Mouse (Mus musculus): ENCODE data around the gene Npc1l1. TPM values are rescaled to one million over a fixed set of nuclear protein-coding genes. Genes with fewer than 3 reads are reported as not detected.
"Not testable (repeated sequence)": the region's sequence is repeated elsewhere in the genome, so short reads cannot be mapped to it uniquely, and the experiment has no call there.

Npc1l1 gene
- polyA plus RNA-seq, 1 experiment, result not detected

DNA sequence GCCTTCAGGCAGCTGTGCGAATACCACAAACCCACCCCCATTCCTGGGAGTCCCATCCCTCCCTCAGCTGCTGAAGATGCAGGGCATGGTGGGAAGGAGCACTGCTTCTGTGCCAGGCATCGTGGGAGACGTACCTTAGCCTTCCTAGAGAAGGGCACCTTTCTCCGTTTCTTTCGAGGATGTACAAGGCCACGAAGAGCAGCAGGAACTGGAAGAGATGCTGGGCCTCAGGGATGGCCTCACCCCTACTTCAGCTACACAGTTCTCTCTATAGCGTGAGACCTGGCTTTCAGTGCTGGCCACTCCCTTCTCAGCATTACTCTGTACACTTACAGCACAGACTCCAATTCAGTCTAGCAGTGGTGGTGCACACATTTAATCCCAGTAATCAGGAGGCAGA, 29.5 kb upstream of the Npc1l1 start:
- no peaks in the 10 kb centered on the region for H3K9me3 ChIP-seq (ENCODE audit: control insufficient read depth, low read length)
- H3K36me3 ChIP-seq (ENCODE audit: control insufficient read depth), result peaks cover 74% of the 10 kb centered on the region
- H3K27me3 ChIP-seq (ENCODE audit: control insufficient read depth), result no peaks in the 10 kb centered on the region
- H3K4me1 ChIP-seq (ENCODE audit: control insufficient read depth), result peaks cover 6% of the 10 kb centered on the region
- TF ChIP-seq TAL1 (IDR thresholded peaks at IDR 0.05; ENCODE audit: low read length) (no peak), GATA1 (IDR thresholded peaks at IDR 0.05; ENCODE audit: low read length) (no peak)
- H3K4me3 ChIP-seq (replicated peaks), result no peak overlapping the region

DNA sequence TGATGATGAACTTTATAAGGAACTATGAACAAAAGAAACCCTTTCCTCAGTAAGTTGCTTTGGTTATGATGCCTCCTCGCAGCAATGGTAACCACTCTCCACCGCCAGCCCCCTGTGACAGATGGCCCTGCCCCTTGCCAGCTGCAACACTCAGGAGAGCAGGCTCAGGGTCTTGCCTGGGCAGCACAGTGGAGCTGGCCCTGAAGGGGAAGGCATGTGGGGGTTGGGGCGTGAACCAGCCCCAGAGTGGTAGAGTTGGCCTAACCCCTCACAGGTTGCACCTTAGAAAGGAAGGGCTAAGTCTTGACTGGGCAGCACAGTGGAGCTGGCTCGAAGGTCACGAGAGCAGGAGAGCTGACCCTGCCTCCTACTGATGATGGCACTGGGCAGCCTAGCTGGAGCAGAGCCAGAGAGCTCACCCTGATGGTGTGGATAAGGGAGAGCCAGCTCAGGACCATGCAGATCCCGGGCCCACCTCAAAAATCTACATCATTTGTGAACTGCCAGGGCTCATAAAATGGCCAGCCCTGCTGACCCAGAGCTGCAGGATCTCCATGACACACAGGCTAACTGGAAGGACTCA, 26.6 kb upstream of the Npc1l1 start:
- H3K4me1 ChIP-seq (ENCODE audit: control insufficient read depth), result peaks cover 6% of the 10 kb centered on the region
- TF ChIP-seq TAL1 (IDR thresholded peaks at IDR 0.05; ENCODE audit: low read length) (no peak), GATA1 (IDR thresholded peaks at IDR 0.05; ENCODE audit: low read length) (no peak)
- no peak overlapping the region for H3K4me3 ChIP-seq (replicated peaks)
- no peaks in the 10 kb centered on the region for H3K27me3 ChIP-seq (ENCODE audit: control insufficient read depth)
- H3K36me3 ChIP-seq (ENCODE audit: control insufficient read depth), result peaks cover 46% of the 10 kb centered on the region
- H3K9me3 ChIP-seq (ENCODE audit: control insufficient read depth, low read length), result no peaks in the 10 kb centered on the region

DNA sequence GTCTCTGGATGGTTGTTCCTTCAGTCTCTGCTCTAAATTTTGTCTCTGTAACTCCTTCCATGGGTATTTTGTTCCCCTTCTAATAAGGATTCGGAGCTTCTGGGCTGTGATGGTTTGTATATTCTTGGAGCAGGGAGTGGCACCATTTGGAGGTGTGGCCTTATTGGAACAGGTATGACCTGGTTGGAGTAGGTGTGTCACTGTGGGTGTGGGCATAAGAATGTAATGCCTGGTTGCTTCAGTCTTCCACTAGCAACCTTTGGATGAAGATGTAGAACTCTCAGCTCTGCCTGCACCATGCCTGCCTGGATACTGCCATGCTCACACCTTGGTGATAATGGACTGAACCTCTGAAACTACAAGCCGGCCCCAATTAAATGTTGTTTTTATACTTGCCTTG, 24.7 kb upstream of the Npc1l1 start:
- H3K27me3 ChIP-seq (ENCODE audit: control insufficient read depth); H3K4me1 ChIP-seq (ENCODE audit: control insufficient read depth); H3K4me3 ChIP-seq (replicated peaks); H3K9me3 ChIP-seq (ENCODE audit: control insufficient read depth, low read length): not testable (repeated sequence)
- peaks cover 26% of the 10 kb centered on the region for H3K36me3 ChIP-seq (ENCODE audit: control insufficient read depth)

DNA sequence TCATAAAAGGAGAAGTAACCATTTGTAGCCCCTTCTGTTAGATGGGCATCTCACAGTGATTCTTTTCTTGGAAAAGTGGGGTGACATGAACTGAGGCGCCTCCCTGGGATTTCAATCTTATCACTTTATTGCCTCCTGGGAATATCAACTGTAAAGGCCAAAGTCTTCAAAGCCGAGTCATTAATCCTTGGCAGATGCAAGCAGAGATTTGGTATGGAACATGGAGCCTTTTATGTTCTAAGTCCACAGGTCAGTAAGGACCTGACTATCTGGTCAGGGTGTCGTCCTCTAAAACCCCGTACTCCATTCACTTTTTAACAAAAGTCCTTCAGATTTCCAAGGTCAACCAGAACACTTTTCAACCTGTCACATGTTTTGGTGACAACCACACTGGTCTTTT, 22.9 kb upstream of the Npc1l1 start:
- TF ChIP-seq TAL1 (IDR thresholded peaks at IDR 0.05; ENCODE audit: low read length), result no peak
- Histone ChIP-seq H3K4me1 (ENCODE audit: control insufficient read depth) (peaks cover 6% of the 10 kb centered on the region), H3K27me3 (ENCODE audit: control insufficient read depth) (no peaks in the 10 kb centered on the region), H3K36me3 (ENCODE audit: control insufficient read depth) (peaks cover 9% of the 10 kb centered on the region), H3K4me3 (replicated peaks) (no peak overlapping the region), H3K9me3 (ENCODE audit: control insufficient read depth, low read length) (no peaks in the 10 kb centered on the region)

DNA sequence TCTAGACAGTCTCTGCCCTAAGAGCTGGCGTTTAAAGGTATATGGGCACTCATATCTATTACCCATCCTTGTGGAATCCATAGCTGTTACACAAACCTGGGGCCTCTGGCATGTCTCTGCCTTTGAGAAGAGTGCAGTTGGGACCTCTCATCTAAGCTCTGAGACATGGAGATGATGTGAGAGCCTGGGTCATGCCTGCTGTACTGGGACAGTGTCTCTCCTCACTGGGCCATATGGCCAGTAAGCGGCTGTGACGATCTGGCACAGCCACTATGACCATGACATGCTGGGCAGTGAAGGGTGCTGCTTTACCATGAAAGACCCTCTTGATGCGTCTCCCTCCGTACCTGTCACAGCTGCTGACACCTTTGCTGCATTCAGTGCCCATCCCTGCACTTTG, 22.3 kb upstream of the Npc1l1 start:
- Histone ChIP-seq H3K9me3 (ENCODE audit: control insufficient read depth, low read length) (no peaks in the 10 kb centered on the region), H3K36me3 (ENCODE audit: control insufficient read depth) (peaks cover 3% of the 10 kb centered on the region; the same call in 1 of the 2 replicates), H3K4me1 (ENCODE audit: control insufficient read depth) (peaks cover 6% of the 10 kb centered on the region), H3K4me3 (replicated peaks) (no peak overlapping the region), H3K27me3 (ENCODE audit: control insufficient read depth) (no peaks in the 10 kb centered on the region)
- TF ChIP-seq TAL1 (IDR thresholded peaks at IDR 0.05; ENCODE audit: low read length), result no peak
- no peak for TF ChIP-seq GATA1 (IDR thresholded peaks at IDR 0.05; ENCODE audit: low read length)

DNA sequence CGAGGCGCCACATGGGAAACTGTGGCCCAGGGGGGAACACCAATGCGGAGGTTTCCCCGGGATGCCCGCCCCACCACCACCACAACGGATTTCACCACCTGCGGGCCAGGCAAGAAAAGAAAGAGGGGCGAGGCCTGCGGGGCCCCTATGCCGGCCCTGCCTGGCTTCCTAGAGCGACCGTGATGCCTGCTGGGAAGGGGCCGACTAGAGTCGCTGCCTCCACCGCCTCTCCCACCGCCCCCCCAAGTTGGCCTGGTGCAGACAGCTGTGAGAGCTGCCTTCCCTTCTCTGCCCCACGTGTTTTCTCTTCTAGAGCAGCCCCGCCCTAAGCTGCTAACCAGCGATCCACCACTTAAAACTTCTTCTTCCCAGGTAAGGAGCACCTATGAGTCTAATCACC, 14.8 kb upstream of the Npc1l1 start:
- no peak overlapping the region for H3K4me3 ChIP-seq (replicated peaks)
- no peaks in the 10 kb centered on the region for H3K27me3 ChIP-seq (ENCODE audit: control insufficient read depth)
- no peak for TF ChIP-seq GATA1 (IDR thresholded peaks at IDR 0.05; ENCODE audit: low read length)
- no peak for TF ChIP-seq TAL1 (IDR thresholded peaks at IDR 0.05; ENCODE audit: low read length)
- no peaks in the 10 kb centered on the region for H3K4me1 ChIP-seq (ENCODE audit: control insufficient read depth)
- no peaks in the 10 kb centered on the region for H3K36me3 ChIP-seq (ENCODE audit: control insufficient read depth)
- H3K9me3 ChIP-seq (ENCODE audit: control insufficient read depth, low read length), result peaks cover 5% of the 10 kb centered on the region; the same call in 1 of the 2 replicates

DNA sequence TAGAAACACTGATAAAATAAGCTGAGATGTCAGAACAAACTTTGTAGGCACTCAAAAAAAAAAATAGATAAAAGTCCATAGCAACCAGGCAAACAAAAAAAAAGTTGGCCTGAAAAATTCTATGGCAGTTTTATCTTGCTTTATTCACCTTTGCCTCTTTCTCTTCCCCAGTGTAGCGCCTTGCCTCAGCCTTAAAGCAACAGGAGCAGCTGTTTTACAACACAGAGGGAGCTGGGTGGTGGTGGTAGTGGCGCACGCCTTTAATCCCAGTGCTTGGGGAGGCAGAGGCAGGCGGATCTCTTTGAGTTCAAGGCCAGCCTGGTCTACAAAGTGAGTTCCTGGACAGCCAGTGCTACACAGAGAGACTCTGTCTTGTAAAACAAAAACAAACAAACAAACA, 3.1 kb upstream of the Npc1l1 start:
- H3K4me3 ChIP-seq (replicated peaks), result no peak overlapping the region
- no peaks in the 10 kb centered on the region for H3K4me1 ChIP-seq (ENCODE audit: control insufficient read depth)
- H3K27me3 ChIP-seq (ENCODE audit: control insufficient read depth), result no peaks in the 10 kb centered on the region; the same call in 1 of the 2 replicates
- H3K36me3 ChIP-seq (ENCODE audit: control insufficient read depth), result no peaks in the 10 kb centered on the region
- peaks cover 28% of the 10 kb centered on the region for H3K9me3 ChIP-seq (ENCODE audit: control insufficient read depth, low read length)
- TF ChIP-seq TAL1 (IDR thresholded peaks at IDR 0.05; ENCODE audit: low read length), result no peak
- no peak for TF ChIP-seq GATA1 (IDR thresholded peaks at IDR 0.05; ENCODE audit: low read length)

DNA sequence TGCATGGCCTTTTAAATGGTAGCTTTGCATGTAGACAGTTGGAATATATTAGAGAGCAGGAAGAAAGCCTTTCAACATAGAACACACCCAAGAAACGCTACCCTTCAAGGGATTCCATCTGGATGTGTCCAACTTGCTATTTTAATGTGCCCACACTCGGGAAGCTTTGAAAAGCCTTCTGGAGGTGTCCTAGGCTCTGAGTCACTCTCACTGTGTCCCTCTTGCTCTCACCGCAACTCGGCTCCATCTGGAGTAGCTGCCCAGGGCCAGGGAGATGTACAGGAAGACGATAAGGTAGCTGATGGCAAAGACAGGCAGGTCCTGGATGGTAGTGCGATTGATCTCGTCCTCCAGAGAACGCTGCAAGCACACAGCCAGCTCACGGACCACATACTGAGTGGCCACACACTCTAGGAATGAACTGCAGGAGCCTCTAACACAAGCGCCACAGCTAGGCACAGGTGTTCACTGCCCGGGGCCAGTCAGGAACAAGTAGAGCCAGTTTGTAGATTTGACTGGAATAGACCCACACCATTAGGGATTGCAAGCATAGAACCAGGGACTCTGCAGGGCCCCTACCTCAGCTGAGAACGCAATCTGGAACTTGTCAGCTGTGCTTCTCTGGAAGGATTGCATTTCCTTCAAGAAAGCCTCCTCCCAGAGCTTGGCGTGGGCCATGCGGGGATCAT, 5.3 kb downstream of the Npc1l1 start:
- Histone ChIP-seq H3K36me3 (ENCODE audit: control insufficient read depth) (no peaks in the 10 kb centered on the region), H3K27me3 (ENCODE audit: control insufficient read depth) (no peaks in the 10 kb centered on the region), H3K9me3 (ENCODE audit: control insufficient read depth, low read length) (no peaks in the 10 kb centered on the region), H3K4me3 (replicated peaks) (no peak overlapping the region), H3K4me1 (ENCODE audit: control insufficient read depth) (no peaks in the 10 kb centered on the region)
- TF ChIP-seq TAL1 (IDR thresholded peaks at IDR 0.05; ENCODE audit: low read length), result no peak
- TF ChIP-seq GATA1 (IDR thresholded peaks at IDR 0.05; ENCODE audit: low read length), result no peak

DNA sequence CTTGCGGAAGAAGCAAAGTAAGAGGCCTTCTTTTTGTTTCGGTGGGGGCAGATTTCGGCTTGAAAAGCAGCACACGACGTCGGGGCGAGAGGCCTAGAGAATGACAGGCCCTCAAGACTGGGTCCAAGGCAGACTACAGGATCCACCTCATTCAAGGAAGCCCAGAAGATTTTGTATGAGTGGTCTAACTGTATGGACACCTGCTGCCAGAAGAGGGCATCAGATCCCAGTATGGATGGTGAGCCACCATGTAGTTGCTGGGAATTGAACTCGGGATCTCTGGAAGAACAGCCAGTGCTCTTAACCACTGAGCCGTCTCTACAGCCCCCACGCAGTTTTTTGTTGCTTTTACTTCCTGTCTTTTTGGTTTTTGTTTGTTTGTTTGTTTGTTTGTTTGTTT, 7.8 kb downstream of the Npc1l1 start:
- TF ChIP-seq TAL1 (IDR thresholded peaks at IDR 0.05; ENCODE audit: low read length), result no peak
- no peak for TF ChIP-seq GATA1 (IDR thresholded peaks at IDR 0.05; ENCODE audit: low read length)
- Histone ChIP-seq H3K9me3 (ENCODE audit: control insufficient read depth, low read length) (no peaks in the 10 kb centered on the region), H3K27me3 (ENCODE audit: control insufficient read depth) (no peaks in the 10 kb centered on the region), H3K4me3 (replicated peaks) (no peak overlapping the region), H3K4me1 (ENCODE audit: control insufficient read depth) (no peaks in the 10 kb centered on the region), H3K36me3 (ENCODE audit: control insufficient read depth) (no peaks in the 10 kb centered on the region)

DNA sequence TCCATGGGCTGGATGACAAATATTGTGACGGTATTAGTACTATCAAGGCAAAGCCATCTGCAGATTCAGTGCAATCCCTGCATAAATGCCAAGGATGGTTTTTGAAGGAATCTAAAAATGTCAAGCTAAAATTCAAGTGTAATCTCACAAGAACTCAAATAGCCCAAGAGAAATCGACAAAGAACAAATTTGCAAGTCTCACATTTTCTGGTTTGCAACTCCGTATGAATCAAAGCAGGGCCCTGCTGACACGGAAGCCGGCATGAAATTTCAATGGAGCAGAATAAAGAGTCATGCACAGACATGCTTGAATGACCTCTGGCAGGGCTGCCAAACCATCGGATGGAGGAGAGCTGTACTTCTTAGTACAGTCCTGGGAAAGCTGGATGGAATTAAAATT, 10.0 kb downstream of the Npc1l1 start:
- H3K36me3 ChIP-seq (ENCODE audit: control insufficient read depth), result no peaks in the 10 kb centered on the region
- no peaks in the 10 kb centered on the region for H3K4me1 ChIP-seq (ENCODE audit: control insufficient read depth)
- no peak overlapping the region for H3K4me3 ChIP-seq (replicated peaks)
- no peaks in the 10 kb centered on the region for H3K27me3 ChIP-seq (ENCODE audit: control insufficient read depth)
- no peaks in the 10 kb centered on the region for H3K9me3 ChIP-seq (ENCODE audit: control insufficient read depth, low read length)
- TF ChIP-seq GATA1 (IDR thresholded peaks at IDR 0.05; ENCODE audit: low read length) (no peak), TAL1 (IDR thresholded peaks at IDR 0.05; ENCODE audit: low read length) (no peak)

All from erythroblast, embryonic 14.5 days (primary cell).